Mouse (Mus musculus) retina, adult 2 months (tissue): Measurements from ENCODE around the gene Frmd4b.

Experiments
- DNase-seq: peaks from one replicate; pipeline ENCODE4 v3.0.0-alpha.2; 2012; ENCODE audit warnings: low read depth, low spot score

The Frmd4b gene

DNA sequence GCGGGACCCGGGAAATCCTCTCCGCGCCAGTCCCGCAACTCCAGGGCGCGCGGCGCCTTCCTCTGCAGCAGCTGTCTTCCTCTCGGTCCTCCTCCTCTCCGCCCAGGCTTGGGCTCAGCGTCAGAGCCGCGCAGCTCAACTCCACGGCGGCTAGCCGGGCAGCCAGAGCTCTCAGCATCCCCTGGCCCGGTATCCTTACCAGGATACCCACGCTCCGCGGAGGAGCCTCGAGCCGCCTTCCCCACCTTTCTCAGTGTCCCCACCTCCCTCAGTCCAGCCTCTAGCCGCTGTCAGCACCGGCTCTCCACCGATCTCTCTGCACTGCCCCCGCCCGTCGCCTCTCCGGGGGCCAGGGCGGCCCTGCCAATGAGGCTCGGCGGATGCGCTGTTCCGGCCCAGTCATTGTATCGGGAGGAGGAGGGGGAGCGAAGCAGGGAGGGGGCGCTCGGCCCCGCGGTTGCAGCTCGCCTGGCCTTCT is at the start of gene Frmd4b:
Frmd4b (minus strand) TSS at position 276 of the 478 bp plus-strand sequence.
- no peak for DNase-seq

DNA sequence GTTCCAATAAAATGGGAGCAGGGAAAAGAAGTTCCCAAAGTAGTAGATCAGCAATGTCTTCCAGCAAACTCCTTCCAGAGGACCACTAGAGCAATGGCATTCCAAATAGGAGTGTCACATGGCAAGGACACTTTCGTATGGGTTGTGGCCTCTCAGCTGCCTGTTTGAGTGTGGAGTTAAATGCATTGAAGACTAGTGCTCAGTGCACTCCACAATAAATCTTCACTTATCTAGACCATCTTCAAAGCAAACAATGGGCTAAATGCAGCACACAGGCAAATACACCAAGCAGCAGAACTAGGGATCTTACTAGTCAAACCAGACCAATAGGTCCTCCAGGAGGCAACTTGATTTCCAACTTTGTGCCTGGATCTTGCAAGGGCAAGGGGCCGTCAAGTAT is 49.1 kb upstream of the Frmd4b start:
- no peak for DNase-seq

DNA sequence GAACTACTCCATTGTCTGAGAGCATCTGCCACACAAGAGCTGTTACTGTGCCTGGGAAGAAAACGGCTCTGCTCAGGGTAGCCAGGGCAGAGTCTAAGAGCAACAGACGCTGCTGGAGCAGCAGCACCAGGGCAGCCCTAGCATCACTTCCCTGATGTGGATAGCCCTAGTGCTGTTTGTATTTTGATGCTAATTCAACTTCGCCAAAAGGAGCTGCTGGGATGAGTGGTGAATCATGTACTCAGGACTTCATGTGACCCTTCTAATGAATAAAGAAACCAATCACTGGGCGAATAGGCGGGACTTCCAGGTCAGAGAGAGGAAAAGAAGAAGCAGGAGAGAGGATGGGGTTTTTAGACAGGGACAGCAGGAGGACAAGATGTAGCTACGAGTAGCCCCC is 41.6 kb upstream of the Frmd4b start:
- DNase-seq, result no peak

DNA sequence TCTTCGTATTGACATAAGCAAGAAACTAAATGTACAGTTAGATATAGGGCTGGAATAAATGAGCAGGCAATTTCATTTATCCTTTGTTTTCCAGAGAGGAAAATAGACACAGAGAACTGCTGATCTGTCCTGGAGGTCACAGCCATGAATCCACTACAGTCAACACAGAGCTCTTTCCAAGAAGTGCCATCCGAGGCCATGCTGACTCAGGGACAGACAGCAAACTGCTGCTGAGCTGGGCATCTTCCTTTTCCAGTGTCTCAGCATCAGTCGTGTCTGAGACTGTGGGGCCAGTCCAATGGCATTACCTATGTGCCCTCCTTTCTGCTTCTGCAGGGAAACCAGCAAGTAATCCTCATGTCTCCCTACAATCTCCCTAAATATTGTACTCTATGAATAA is 38.6 kb upstream of the Frmd4b start:
- DNase-seq, result no peak

DNA sequence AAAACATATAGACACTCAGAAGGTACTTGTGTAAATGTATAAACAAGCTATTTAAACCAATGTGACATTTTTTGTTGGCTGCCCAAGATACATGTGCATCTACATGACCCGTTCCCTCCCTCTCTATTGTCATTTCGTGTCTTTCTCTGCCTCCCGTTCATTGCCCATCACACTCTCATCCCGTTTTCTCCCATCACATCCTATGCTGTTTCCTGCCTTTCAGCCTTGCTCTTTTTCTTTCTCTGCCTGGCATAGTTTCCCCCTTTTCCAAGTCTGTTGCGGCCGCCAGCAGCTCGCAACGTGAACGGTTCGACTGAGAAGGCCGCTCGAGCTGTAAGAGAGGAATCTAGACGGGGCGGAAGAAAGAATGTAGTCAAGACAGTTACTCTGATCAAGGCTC is 30.2 kb upstream of the Frmd4b start:
- DNase-seq, result no peak

DNA sequence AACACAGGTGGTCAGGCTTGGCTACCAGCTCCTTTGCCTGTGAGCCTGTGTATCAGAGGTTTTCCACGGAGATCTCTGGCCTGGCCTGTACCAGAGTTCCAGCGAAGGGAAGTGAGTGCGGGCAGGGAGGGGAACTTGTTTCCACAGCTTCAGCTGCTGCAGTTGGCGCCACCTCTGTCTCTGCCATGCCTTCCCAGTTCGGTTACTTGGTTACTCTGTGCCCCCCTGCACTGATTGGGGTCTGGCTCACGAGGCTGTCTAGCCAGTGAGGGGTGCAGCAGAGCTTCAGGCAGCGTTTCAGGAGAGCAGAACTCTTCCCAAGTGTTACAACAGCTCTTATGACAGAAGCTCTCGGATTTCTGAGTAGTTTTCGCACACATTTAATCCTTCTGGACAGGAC is 6.0 kb upstream of the Frmd4b start:
- DNase-seq, result no peak

DNA sequence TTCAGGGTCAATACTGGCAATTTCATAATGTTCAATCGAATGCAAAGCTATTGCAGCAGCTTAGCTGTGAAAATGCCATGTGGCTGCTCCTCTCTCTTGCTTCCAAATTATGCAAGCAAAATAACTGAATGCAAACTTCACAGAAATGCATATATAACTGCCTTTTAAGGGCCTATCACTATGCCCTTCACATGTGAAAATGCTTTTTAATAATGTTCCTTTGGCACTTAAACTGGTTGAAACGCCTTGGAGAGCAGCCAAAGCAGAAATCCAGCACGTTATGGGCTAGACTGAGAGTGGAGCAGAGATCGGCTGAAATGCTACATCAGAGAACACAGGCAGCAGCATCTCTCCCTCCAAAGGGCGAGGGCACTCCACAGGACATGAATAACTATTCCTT is 4.9 kb upstream of the Frmd4b start:
- no peak for DNase-seq

DNA sequence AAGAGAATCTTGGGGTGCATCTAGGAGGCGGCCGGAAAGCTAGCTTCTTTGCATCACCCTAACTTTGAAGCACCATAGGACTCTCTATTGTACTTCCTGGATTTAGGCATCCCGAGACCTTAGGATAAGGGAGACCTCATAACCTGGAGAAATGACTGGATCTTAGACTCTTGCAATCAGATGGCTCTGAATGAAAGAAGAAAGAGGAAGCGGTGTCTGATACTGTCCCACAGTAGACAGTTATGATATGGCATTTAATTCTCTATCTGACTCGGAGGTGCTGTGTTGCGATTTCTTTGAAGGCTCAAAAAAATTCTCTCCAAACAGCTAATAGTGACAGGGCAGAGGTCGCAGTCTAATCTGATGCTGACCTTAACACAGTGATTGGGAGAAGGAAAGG is 433 bp upstream of the Frmd4b start:
- DNase-seq, result no peak

DNA sequence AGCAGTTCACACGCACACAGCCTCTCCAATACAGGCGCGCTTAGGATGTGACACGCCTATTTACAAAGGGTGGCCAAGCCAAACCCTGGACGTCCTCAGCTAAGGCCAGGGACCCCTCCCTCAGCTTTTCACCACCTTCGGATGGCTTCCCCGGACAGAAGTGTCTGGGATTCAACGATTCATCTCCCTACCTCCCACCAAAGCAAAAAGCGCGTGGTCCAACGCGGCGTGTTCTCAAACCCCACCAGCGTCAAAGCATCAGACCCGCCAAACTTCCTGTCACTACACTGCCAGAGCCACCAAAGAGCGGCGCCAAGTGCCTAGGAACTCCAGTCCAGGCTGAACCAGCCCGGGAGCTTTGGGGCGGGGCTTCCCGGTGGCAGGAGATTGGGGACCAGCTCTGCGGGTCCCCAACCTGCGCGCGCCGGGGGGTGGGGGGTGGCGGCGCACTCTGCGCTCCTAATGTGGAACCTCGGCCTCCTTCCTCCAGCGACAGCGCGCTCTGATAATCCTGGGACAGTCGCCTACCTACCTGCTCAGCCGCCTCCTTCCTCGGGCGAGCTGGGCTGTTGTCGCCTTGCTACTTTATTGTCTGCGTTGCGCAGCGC is 579 bp downstream of the Frmd4b start:
- DNase-seq, result no peak

DNA sequence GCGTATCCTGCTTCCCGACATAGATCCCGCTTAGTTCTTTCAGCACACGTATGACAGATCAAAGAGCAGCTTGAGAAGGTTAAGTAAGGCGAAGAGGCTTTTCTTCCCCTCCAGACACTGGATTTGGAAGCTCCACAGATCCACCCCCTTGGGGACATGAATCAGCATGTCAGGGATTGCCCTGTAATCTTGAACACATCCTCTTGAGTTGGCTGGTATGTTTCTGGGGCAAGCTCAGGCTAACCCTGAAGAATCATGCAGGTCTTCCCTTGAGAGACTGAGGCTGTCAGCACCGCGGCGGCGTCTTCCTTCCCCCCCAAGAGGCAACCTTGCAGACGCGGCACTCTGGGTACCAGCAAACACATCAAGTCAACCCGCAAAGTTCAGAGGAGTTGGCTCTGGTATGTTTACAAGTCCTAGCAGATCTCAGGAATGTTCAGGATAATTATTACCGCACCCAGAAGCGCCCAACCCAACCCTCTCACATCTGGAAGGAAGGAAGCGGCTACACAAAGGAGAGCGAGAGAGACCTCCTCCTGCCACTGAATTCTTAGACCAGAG is 1.4 kb downstream of the Frmd4b start:
- DNase-seq, result no peak

DNA sequence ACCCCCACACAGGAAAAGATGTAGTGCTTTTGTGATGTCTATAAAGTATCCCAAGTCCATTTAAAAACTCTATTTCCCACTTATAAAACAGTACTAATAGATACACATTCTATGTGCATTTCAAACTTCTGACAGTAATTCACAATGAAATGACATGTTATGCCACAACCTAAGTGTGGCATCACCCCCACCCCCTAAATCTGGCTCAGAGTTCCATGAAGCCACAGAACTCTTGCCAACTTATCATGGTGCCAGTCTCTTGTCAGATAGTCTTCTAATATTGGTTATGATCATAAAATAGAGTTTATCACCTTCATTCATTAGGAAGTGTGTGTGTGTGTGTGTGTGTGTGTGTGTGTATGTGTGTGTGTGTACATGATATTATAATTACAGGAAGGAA is 3.2 kb downstream of the Frmd4b start:
- DNase-seq, result no peak

DNA sequence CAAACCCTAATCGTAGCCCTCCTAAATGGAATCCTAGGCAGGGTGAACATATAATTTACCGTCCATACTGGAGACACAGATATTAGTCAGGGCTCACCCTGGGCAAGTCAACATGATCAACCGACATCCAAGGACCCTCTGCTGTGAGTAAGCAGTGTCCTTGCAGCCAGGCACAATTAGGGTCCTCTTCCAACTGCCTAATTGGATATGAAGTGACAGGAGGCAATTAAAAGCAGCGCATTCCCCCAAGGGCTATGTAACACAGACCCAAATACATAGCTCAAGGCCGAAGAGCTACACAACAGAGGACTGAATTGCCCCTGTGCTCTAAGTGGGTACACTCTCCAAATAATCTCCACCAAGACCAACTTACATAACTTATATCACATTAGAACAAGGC is 4.5 kb downstream of the Frmd4b start:
- no peak for DNase-seq

DNA sequence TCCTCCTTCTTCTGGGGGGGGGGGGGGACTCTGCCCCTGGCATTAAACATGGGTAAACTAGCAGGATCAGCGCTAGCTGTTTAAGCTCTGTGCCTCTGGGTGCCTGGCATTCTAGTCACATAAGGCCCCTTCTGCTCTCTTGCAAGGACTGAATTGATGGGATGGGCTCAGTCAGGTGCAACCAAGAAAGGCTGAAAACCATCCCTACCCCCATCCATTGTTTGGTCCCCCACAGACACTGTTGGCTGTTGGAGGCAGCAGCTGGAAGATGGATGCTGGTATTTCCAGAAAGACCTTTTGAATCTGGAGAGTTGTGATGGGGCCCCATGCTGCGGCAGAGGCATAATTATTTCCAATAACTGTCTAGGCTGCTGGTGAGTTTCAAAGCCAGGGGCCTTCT is 7.3 kb downstream of the Frmd4b start:
- no peak for DNase-seq

DNA sequence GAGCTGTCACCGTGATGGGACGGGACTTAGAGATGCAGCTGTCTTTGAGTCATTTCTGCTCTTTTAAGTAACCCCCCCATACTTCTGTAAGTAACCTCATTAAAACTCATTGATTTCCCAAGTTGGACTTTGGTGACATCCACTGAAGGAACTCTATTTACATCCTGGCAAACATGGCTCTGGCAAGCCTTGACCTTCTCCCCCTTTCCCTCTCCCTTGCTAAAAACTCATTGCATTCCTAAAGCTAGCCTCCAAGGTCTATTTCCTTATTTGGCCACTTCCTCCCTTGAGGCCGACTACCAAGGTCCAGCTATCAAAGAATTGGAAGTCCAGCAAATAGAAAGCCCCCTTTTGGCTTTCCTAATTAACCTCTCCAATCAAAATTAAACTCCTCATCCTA is 9.7 kb downstream of the Frmd4b start:
- no peak for DNase-seq

DNA sequence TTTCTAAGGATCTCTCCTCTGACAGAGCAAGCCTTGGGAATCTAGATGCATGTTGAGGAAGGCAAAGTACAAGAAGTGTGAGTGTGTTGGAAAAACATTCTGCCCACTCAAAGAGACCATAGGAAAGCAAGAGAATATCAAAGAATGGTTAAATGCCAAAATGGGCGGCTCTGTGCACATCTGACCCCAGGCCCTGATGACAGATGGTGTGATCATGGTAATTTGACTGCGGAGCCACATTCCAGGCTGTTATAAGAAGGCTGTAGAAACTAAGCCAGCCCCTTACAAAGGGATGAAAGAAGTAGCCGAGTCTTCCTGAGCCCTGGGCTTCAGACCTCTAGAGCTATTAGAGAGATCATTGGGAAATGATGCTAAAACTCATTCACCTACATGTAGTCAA is 22.1 kb downstream of the Frmd4b start:
- DNase-seq, result no peak

DNA sequence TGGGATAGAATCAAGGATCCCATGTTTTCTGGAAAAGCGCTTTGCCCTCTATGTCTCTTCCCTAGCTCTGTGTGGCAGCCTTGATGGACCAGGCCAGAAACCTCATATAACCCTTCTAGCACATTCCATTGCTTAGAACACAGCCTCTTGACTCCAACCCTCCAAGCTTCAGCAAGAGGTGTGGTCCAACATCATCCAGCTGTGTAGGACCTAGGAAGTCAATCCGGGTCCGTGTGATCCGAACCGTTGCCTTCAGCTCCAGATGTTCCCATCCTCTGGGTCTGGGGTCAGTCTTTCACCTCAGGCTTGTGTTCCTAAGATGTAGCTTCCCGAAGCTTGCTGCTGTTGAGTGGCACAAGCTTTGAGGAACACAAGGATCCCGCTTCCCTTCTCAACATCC is 22.8 kb downstream of the Frmd4b start:
- no peak for DNase-seq

DNA sequence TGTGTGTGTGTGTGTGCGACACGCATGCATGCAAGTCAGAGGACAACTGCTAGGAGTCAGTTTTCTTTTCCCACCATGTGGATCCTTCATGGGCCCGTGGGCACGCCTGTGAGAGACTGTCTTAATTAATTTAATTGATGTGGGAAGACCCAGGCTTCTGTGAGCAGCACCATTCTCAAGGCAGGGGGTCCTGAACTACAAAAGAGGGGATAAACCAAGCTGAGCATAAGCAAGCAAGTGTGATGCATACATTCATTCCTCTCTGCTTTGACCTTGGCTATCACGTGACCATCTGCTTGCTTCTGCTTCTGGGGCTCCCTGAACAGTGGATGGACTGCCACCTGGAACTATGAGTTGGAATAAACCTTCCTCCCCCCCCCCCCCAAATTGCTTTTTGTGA is 27.1 kb downstream of the Frmd4b start:
- DNase-seq, result no peak

DNA sequence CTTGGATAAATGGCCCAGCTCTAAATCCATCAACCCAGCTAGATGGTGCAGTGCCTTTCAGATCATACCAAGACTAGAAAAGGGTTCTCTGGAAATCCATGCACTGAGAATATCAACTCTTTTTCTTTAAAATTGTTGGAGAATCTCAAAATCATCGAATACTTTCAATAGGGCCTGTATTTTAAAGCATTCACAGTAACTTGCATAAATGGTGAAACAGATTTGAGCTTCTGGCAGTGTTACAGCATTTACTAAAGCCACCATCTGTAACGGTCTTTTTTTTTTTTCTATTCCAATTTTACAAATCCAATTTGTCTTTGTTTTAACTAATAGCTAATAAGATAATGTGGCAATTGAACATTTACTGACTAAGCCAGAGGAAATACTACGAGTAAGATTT is 27.8 kb downstream of the Frmd4b start:
- DNase-seq, result no peak

DNA sequence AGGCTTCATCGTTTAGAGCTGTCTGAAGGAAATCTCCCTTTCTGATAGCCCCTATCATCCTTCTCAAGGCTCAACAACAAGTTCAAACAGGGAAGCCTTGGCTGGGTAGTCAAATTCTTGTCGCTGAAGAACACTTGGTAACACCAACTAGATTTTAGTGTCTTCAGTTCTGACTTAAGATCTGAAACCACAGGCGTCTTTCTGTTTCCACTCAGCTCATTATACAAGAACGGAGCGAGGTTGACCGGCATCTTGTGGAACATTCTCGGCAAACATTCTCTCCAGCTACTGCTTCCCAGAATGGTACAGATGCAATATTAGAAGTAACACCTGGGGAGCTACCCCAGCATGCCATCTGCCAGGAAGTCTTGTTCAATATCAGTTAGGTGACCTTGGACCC is 28.3 kb downstream of the Frmd4b start:
- no peak for DNase-seq

DNA sequence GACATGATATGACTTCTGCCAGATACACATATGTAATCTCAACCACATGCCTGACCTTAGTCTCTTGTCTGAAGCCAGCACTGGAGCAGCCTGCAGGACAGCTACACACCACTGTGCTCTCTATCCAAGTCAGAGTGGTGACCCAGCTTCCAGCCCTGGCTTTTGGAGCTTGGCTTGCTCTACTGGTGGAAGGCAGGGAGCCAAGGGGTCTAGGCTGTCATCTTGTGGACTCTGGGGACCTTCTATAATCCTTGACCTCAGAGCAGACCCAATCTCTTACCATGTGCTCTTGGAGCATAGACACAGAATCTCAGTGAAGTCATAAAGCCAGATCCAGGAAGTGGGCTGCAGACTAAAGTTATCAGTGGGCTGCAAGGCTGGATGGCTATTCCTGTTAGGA is 30.7 kb downstream of the Frmd4b start:
- no peak for DNase-seq

DNA sequence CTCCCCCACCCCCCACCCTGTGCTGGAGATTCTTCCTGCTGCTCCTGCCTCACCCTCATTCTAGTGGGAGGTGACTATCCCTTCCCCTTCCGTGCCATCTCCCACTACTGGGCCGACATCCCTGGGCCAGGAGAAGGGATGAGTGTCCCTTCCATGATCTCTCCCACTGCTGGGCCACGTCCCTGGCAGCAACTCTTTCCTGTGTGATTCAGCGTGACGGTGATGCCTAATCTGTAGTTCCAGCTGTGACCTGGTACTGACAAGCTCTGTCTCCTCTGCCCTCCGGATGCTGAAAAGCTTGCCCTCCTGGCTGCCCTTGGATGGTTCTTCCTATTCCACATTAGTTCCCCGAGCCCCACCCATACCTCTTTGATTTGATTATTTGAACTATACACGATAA is 31.3 kb downstream of the Frmd4b start:
- DNase-seq, result no peak

DNA sequence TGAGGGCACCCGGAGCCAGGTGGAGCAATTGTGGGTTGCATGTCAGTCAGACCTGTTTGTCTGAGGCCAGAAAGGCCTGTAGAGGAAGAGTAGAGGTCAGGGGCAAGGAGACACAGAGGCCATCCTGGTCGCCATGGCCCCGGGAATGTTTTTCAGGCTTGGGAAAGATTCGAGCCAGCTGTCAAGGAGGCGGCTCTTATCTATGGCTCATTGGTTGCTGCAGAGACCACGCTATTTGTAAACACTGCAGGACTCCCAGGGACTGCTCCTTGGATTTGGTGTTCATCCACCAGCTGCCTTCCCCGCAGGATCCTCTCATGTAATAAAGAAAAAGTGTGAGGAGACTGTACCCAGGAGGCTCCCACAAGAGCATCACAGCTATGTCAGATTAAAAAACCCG is 34.6 kb downstream of the Frmd4b start:
- DNase-seq, result no peak

DNA sequence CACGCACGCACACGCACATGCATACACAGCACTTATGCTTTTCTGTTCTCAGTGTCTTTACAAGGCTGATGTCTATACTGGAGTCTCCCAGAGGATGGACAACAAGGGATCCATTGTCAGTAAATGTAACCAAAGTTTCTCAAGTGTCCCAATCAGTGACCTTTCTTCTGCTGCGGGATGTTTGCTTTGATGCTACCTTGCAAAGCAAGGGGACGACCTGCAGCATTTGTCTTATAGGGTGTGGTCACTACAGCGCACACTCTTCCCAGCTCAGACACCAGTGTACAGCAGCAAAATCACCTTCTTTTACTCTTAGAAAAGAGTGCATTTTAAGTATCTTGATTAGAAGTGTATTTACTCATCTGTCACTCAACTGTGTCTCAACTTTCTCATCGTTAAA is 35.4 kb downstream of the Frmd4b start:
- DNase-seq, result no peak

DNA sequence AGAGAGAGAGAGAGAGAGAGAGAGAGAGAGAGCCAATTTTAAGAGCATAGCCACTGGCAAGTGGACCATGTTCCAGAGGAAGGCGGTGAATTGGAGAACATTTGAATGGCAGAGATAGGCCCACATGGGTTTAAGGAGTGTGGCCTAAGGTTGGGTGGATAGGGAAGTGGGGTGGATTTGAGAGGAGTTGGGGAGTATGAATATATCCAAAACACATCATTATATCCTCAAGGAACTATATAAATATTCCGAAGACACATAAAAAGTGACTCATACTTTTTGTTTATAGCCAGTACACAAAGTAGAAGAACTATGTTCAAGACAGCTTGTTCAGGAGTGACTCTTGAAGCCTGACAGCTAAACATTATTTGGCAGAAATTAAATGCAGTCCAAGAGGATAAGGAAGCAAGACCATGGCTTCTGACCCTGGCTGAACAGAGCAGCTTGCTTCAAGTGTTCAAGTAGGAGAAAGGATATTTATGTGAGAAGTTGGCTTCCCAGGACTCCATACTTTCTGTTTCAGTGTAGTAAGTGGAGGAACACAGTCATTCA is 36.8 kb downstream of the Frmd4b start:
- no peak for DNase-seq
